Mouse (Mus musculus): ENCODE measurements around the gene Dazap1. TPM values are rescaled to one million over a fixed set of nuclear protein-coding genes. Genes with fewer than 3 reads are reported as not detected.

Gene Dazap1
- total RNA-seq, 1 experiment, result 154 TPM

- no peak for DNase-seq (ENCODE audit: low read depth, low spot score)
- peaks cover 0 to 21% of the 10 kb centered on the region in 2 experiments; a peak in 2 of 4 replicates for H3K4me1 ChIP-seq (ENCODE audit: control insufficient read depth in 2 of 2, insufficient read depth in 2 of 2, low read length in 2 of 2, poor library complexity in 1 of 2)
- no peaks in the 10 kb centered on the region; the same call in 1 of the 2 replicates for H3K36me3 ChIP-seq (ENCODE audit: control insufficient read depth, insufficient read depth, low read length, poor library complexity, severe bottlenecking)
- H3K9ac ChIP-seq (ENCODE audit: insufficient read depth, low read depth, low read length, poor library complexity, severe bottlenecking), result peak overlapping the region; percentile 82
- no peak overlapping the region for H3K27ac ChIP-seq (ENCODE audit: insufficient read depth, low read depth, low read length, poor library complexity, severe bottlenecking)
- in situ Hi-C loops (cut with MboI; ENCODE audit: low sequenced_read_pairs in 2 of 2, unreplicated experiment in 2 of 2), result no loop called here
- H3K9me3 ChIP-seq (ENCODE audit: control insufficient read depth, insufficient read depth, low read depth, low read length), result no peaks in the 10 kb centered on the region
- peak overlapping the region; percentile 76 to 93 for H3K4me3 ChIP-seq (ENCODE audit: insufficient read depth in 1 of 2, low read depth in 1 of 2, low read length in 2 of 2, poor library complexity in 1 of 2, severe bottlenecking in 1 of 2)
- no peak for TF ChIP-seq MAFK (IDR thresholded peaks at IDR 0.05; ENCODE audit: insufficient read depth, low read depth, low read length)
- TF ChIP-seq ZC3H11A (IDR thresholded peaks at IDR 0.05; ENCODE audit: borderline replicate concordance, low read depth, low read length), result no peak
- TF ChIP-seq HCFC1 (IDR thresholded peaks at IDR 0.05; ENCODE audit: borderline replicate concordance, insufficient read depth, low read length), result no peak
- no peak for TF ChIP-seq CHD2 (IDR thresholded peaks at IDR 0.05; ENCODE audit: low read depth, low read length)
- no peak for TF ChIP-seq ZNF384 (IDR thresholded peaks at IDR 0.05; ENCODE audit: low read depth, low read length)
Measured at GRCm38 (mm10) chr10:80330084-80330483, 68.8 kb downstream of the Dazap1 start.

- no peak for DNase-seq (ENCODE audit: low read depth, low spot score)
- in situ Hi-C loops (cut with MboI; ENCODE audit: low sequenced_read_pairs in 2 of 2, unreplicated experiment in 2 of 2), result no loop called here
- Histone ChIP-seq H3K9me3 (ENCODE audit: control insufficient read depth, insufficient read depth, low read depth, low read length) (no peaks in the 10 kb centered on the region), H3K27ac (ENCODE audit: insufficient read depth, low read depth, low read length, poor library complexity, severe bottlenecking) (no peak overlapping the region), H3K4me3 (ENCODE audit: insufficient read depth in 1 of 2, low read depth in 1 of 2, low read length in 2 of 2, poor library complexity in 1 of 2, severe bottlenecking in 1 of 2) (peak overlapping the region in 1 of 2 experiments; percentile 93; a peak in 1 of 4 replicates), H3K36me3 (ENCODE audit: control insufficient read depth, insufficient read depth, low read length, poor library complexity, severe bottlenecking) (peaks cover 4% of the 10 kb centered on the region; the same call in 1 of the 2 replicates), H3K4me1 (ENCODE audit: control insufficient read depth in 2 of 2, insufficient read depth in 2 of 2, low read length in 2 of 2, poor library complexity in 1 of 2) (peaks cover 0 to 25% of the 10 kb centered on the region in 2 experiments; a peak in 3 of 4 replicates), H3K9ac (ENCODE audit: insufficient read depth, low read depth, low read length, poor library complexity, severe bottlenecking) (no peak overlapping the region)
- TF ChIP-seq HCFC1 (IDR thresholded peaks at IDR 0.05; ENCODE audit: borderline replicate concordance, insufficient read depth, low read length) (no peak), ZC3H11A (IDR thresholded peaks at IDR 0.05; ENCODE audit: borderline replicate concordance, low read depth, low read length) (no peak), MAFK (IDR thresholded peaks at IDR 0.05; ENCODE audit: insufficient read depth, low read depth, low read length) (no peak), CHD2 (IDR thresholded peaks at IDR 0.05; ENCODE audit: low read depth, low read length) (no peak), ZNF384 (IDR thresholded peaks at IDR 0.05; ENCODE audit: low read depth, low read length) (no peak)
Measured at GRCm38 (mm10) chr10:80330888-80331287, 69.6 kb downstream of the Dazap1 start.

- no peak overlapping the region for H3K27ac ChIP-seq (ENCODE audit: insufficient read depth, low read depth, low read length, poor library complexity, severe bottlenecking)
- TF ChIP-seq ZC3H11A (IDR thresholded peaks at IDR 0.05; ENCODE audit: borderline replicate concordance, low read depth, low read length) (no peak), MAFK (IDR thresholded peaks at IDR 0.05; ENCODE audit: insufficient read depth, low read depth, low read length) (no peak)
- H3K9me3 ChIP-seq (ENCODE audit: control insufficient read depth, insufficient read depth, low read depth, low read length), result no peaks in the 10 kb centered on the region
- in situ Hi-C loops (cut with MboI; ENCODE audit: low sequenced_read_pairs in 2 of 2, unreplicated experiment in 2 of 2), result no loop called here
- no peak overlapping the region for H3K4me3 ChIP-seq (ENCODE audit: insufficient read depth in 1 of 2, low read depth in 1 of 2, low read length in 2 of 2, poor library complexity in 1 of 2, severe bottlenecking in 1 of 2)
- DNase-seq (ENCODE audit: low read depth, low spot score), result no peak
- no peak overlapping the region for H3K9ac ChIP-seq (ENCODE audit: insufficient read depth, low read depth, low read length, poor library complexity, severe bottlenecking)
- H3K36me3 ChIP-seq (ENCODE audit: control insufficient read depth, insufficient read depth, low read length, poor library complexity, severe bottlenecking), result peaks cover 4% of the 10 kb centered on the region; the same call in 1 of the 2 replicates
- H3K4me1 ChIP-seq (ENCODE audit: control insufficient read depth in 2 of 2, insufficient read depth in 2 of 2, low read length in 2 of 2, poor library complexity in 1 of 2), result peaks cover 2 to 25% of the 10 kb centered on the region in 2 experiments; a peak in 3 of 4 replicates
Measured at GRCm38 (mm10) chr10:80331636-80332524, 70.6 kb downstream of the Dazap1 start.

- in situ Hi-C loops (cut with MboI; ENCODE audit: low sequenced_read_pairs in 2 of 2, unreplicated experiment in 2 of 2), result no loop called here
- no peaks in the 10 kb centered on the region for H3K9me3 ChIP-seq (ENCODE audit: control insufficient read depth, insufficient read depth, low read depth, low read length)
- no peak for DNase-seq (ENCODE audit: low read depth, low spot score)
- no peak overlapping the region for H3K4me3 ChIP-seq (ENCODE audit: insufficient read depth in 1 of 2, low read depth in 1 of 2, low read length in 2 of 2, poor library complexity in 1 of 2, severe bottlenecking in 1 of 2)
- peaks cover 2 to 25% of the 10 kb centered on the region in 2 experiments; a peak in 3 of 4 replicates for H3K4me1 ChIP-seq (ENCODE audit: control insufficient read depth in 2 of 2, insufficient read depth in 2 of 2, low read length in 2 of 2, poor library complexity in 1 of 2)
- H3K36me3 ChIP-seq (ENCODE audit: control insufficient read depth, insufficient read depth, low read length, poor library complexity, severe bottlenecking), result peaks cover 4% of the 10 kb centered on the region; the same call in 1 of the 2 replicates
- TF ChIP-seq MAFK (IDR thresholded peaks at IDR 0.05; ENCODE audit: insufficient read depth, low read depth, low read length), result no peak
- no peak for TF ChIP-seq HCFC1 (IDR thresholded peaks at IDR 0.05; ENCODE audit: borderline replicate concordance, insufficient read depth, low read length)
- TF ChIP-seq ZC3H11A (IDR thresholded peaks at IDR 0.05; ENCODE audit: borderline replicate concordance, low read depth, low read length), result no peak
- TF ChIP-seq CHD2 (IDR thresholded peaks at IDR 0.05; ENCODE audit: low read depth, low read length), result no peak
- no peak for TF ChIP-seq ZNF384 (IDR thresholded peaks at IDR 0.05; ENCODE audit: low read depth, low read length)
- no peak overlapping the region for H3K27ac ChIP-seq (ENCODE audit: insufficient read depth, low read depth, low read length, poor library complexity, severe bottlenecking)
- no peak overlapping the region for H3K9ac ChIP-seq (ENCODE audit: insufficient read depth, low read depth, low read length, poor library complexity, severe bottlenecking)
Measured at GRCm38 (mm10) chr10:80332525-80332989, 71.3 kb downstream of the Dazap1 start.

Measured in ES-E14 (cell line).